Mouse (Mus musculus) left cerebral cortex, postnatal 14 days (tissue): ENCODE data around the gene Hsf5. TPM values are rescaled to one million over a fixed set of nuclear protein-coding genes. Genes with fewer than 3 reads are reported as not detected.
A peak's percentile ranks its signal among the peaks of the same experiment; 100 is the strongest.

ENCODE experiments used
- DNase-seq, 2 experiments: peaks; one replicate each; pipeline ENCODE4 v3.0.0; 2021 to 2022; ENCODE audit warnings: low spot score in 2 of 2, mixed read lengths in 1 of 2
- intact Hi-C: fragments of 180-260 bp; cut with DNase I; formaldehyde crosslinking; loops from one replicate; pipeline ENCODE4 v1.15.1; 2025
- long read RNA-seq, 2 experiments: library from polyadenylated mRNA; stranded (forward); transcript quantifications; one replicate each; pipeline ENCODE4 v2.0.0; 2021
- total RNA-seq, 2 experiments: library from RNA; stranded (reverse); gene quantifications; 2 replicates each; pipeline ENCODE4 v1.2.3; 2021

Hsf5 gene
- total RNA-seq = under 1 TPM; 0.46 to 0.66 TPM
- long read RNA-seq, experiment 1 = 0 reads
- long read RNA-seq, experiment 2 = 0 reads

GRCm38 (mm10) chr11:87616790-87617474 is at the start of gene Hsf5:
TSS of gene Hsf5 (plus strand) at chr11:87617164.
- intact Hi-C loops = no loop called here
- DNase-seq = no peak

- no peak for DNase-seq
Observed at GRCm38 (mm10) chr11:87568255-87568953, 48.6 kb upstream of the Hsf5 start, which contains the start of gene Sept4. TSS of gene Sept4 (plus strand) at chr11:87568903.

GRCm38 (mm10) chr11:87570743-87571142 is 46.2 kb upstream of the Hsf5 start:
- DNase-seq = no peak
- intact Hi-C loops = no loop called here

More at GRCm38 (mm10) chr11:87568255-87568953, 48.6 kb upstream of the Hsf5 start, which contains the start of gene Sept4:
- intact Hi-C loops = no loop called here

GRCm38 (mm10) chr11:87571361-87571950 is 45.5 kb upstream of the Hsf5 start:
- intact Hi-C loops = no loop called here
- DNase-seq = no peak

- intact Hi-C loops = no loop called here
- no peak for DNase-seq
Observed at GRCm38 (mm10) chr11:87573751-87574150, 43.2 kb upstream of the Hsf5 start.

GRCm38 (mm10) chr11:87574520-87575180 is 42.3 kb upstream of the Hsf5 start:
- intact Hi-C loops = no loop called here
- DNase-seq = no peak

GRCm38 (mm10) chr11:87577601-87578248 is 39.2 kb upstream of the Hsf5 start:
- no peak for DNase-seq
- intact Hi-C loops = no loop called here

- intact Hi-C loops = no loop called here
Observed at GRCm38 (mm10) chr11:87578249-87578962, 38.6 kb upstream of the Hsf5 start.

GRCm38 (mm10) chr11:87578963-87579601 is 37.9 kb upstream of the Hsf5 start:
- no peak for DNase-seq

More at GRCm38 (mm10) chr11:87578249-87578962, 38.6 kb upstream of the Hsf5 start:
- DNase-seq = peak; percentile 51 to 58

GRCm38 (mm10) chr11:87579713-87580112 is 37.3 kb upstream of the Hsf5 start:
- intact Hi-C loops = no loop called here
- DNase-seq = no peak

More at GRCm38 (mm10) chr11:87578963-87579601, 37.9 kb upstream of the Hsf5 start:
- intact Hi-C loops = no loop called here

- intact Hi-C loops = no loop called here
- no peak for DNase-seq
Observed at GRCm38 (mm10) chr11:87580543-87581085, 36.4 kb upstream of the Hsf5 start.

- intact Hi-C loops = no loop called here
- no peak for DNase-seq
Observed at GRCm38 (mm10) chr11:87581161-87581865, 35.7 kb upstream of the Hsf5 start.

GRCm38 (mm10) chr11:87581933-87582710 is 34.8 kb upstream of the Hsf5 start:
- DNase-seq = no peak
- intact Hi-C loops = no loop called here

- no peak for DNase-seq
- intact Hi-C loops = no loop called here
Observed at GRCm38 (mm10) chr11:87583291-87584034, 33.5 kb upstream of the Hsf5 start.

- no peak for DNase-seq
- intact Hi-C loops = no loop called here
Observed at GRCm38 (mm10) chr11:87584711-87585505, 32.1 kb upstream of the Hsf5 start.
